Mouse (Mus musculus): ENCODE results near the gene Ube2cbp.

The Ube2cbp gene

GRCm38 (mm10) chr9:86435510-86435909, 29.2 kb downstream of the Ube2cbp start:
- no peak for DNase-seq (ENCODE audit: low spot score)

- no peak for DNase-seq (ENCODE audit: low spot score)
These were observed 41.4 kb downstream of the Ube2cbp start for GRCm38 (mm10) chr9:86423331-86423730.

- no peak for DNase-seq (ENCODE audit: low spot score)
These were observed 45.4 kb downstream of the Ube2cbp start for GRCm38 (mm10) chr9:86419366-86419765.

- DNase-seq (ENCODE audit: low spot score) = no peak
These were observed 46.8 kb downstream of the Ube2cbp start for GRCm38 (mm10) chr9:86417971-86418370.

- DNase-seq (ENCODE audit: low spot score) = no peak
These were observed 69.0 kb downstream of the Ube2cbp start for GRCm38 (mm10) chr9:86395785-86396184.

GRCm38 (mm10) chr9:86395012-86395411, 69.7 kb downstream of the Ube2cbp start:
- no peak for DNase-seq (ENCODE audit: low spot score)

GRCm38 (mm10) chr9:86393586-86394272, 71.0 kb downstream of the Ube2cbp start:
- DNase-seq (ENCODE audit: low spot score) = no peak

GRCm38 (mm10) chr9:86391467-86391866, 73.3 kb downstream of the Ube2cbp start:
- DNase-seq (ENCODE audit: low spot score) = no peak

- no peak for DNase-seq (ENCODE audit: low spot score)
These were observed 74.0 kb downstream of the Ube2cbp start for GRCm38 (mm10) chr9:86390713-86391112.

- DNase-seq (ENCODE audit: low spot score) = no peak
These were observed 76.2 kb downstream of the Ube2cbp start for GRCm38 (mm10) chr9:86388538-86388937.

GRCm38 (mm10) chr9:86376923-86377322, 87.8 kb downstream of the Ube2cbp start:
- no peak for DNase-seq (ENCODE audit: low spot score)

- no peak for DNase-seq (ENCODE audit: low spot score)
These were observed 91.8 kb downstream of the Ube2cbp start for GRCm38 (mm10) chr9:86372783-86373567.

GRCm38 (mm10) chr9:86369208-86369607, 95.5 kb downstream of the Ube2cbp start:
- DNase-seq (ENCODE audit: low spot score) = no peak

- peak; percentile 46 for DNase-seq (ENCODE audit: low spot score)
These were observed 104.2 kb downstream of the Ube2cbp start for GRCm38 (mm10) chr9:86360536-86360935.

- DNase-seq (ENCODE audit: low spot score) = no peak
These were observed 108.9 kb downstream of the Ube2cbp start for GRCm38 (mm10) chr9:86355851-86356250.

GRCm38 (mm10) chr9:86351491-86351890, 113.3 kb downstream of the Ube2cbp start:
- no peak for DNase-seq (ENCODE audit: low spot score)

GRCm38 (mm10) chr9:86336792-86337191, 128.0 kb downstream of the Ube2cbp start:
- no peak for DNase-seq (ENCODE audit: low spot score)

- DNase-seq (ENCODE audit: low spot score) = no peak
These were observed 128.4 kb downstream of the Ube2cbp start for GRCm38 (mm10) chr9:86336361-86336760.

GRCm38 (mm10) chr9:86335588-86335987, 129.2 kb downstream of the Ube2cbp start:
- no peak for DNase-seq (ENCODE audit: low spot score)

- no peak for DNase-seq (ENCODE audit: low spot score)
These were observed 130.4 kb downstream of the Ube2cbp start for GRCm38 (mm10) chr9:86334357-86334756.

GRCm38 (mm10) chr9:86330591-86330990, 134.2 kb downstream of the Ube2cbp start:
- no peak for DNase-seq (ENCODE audit: low spot score)

- DNase-seq (ENCODE audit: low spot score) = no peak
These were observed 136.5 kb downstream of the Ube2cbp start for GRCm38 (mm10) chr9:86328270-86328669.

GRCm38 (mm10) chr9:86327341-86327740, 137.4 kb downstream of the Ube2cbp start:
- DNase-seq (ENCODE audit: low spot score) = no peak
